Mouse (Mus musculus): ENCODE measurements around the gene Fam131c. TPM values are rescaled to one million over a fixed set of nuclear protein-coding genes. Genes with fewer than 3 reads are reported as not detected.

The Fam131c gene
- polyA plus RNA-seq (2015; fragmentation: Illumina TruSeq; extraction: RNeasy Lipid Tissue Mini Kit (QIAGEN cat#74804); ENCODE audit: low read depth, low replicate concordance) = 3.5 TPM

DNA sequence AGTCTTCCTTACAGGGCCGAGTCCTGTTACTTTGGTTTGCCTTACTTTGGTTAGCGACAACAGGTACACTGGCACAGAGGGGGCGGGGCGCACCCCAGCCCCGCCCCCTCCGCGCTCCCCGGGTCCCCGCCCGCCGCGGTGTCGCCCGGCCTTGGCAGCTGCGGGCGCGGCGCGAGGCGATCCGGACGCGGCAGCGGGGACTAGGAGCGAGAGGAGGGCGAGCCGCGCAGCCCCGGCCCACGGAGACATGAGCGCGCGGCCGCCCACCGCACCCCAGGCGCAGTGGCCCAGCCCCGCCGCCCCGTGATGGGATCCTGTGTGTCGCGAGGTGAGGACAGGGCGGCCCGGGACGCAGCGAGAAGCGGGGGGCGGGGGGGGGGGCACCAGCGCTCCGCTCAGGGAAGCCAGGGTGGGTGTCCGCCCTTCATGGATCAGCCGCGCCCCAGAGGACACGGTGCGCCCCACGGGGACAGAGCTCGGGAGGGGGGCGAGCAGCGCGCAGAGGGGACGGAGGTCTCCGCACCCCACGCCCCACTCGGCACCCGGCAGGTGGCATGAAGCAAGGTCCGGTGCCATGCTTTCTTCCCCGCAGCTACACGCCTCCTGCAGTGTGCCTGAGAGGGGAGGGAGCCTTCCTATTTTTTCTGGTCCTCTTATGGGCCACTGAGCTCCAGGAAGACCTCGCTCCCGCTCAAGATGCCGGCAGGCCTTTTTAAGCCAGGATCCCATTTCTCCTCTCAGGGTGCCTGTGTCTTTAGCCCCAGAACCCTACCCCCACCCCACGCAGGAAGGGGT lies at the start of gene Fam131c:
Fam131c (plus strand) TSS at position 224 of the 795 bp plus-strand sequence.

DNA sequence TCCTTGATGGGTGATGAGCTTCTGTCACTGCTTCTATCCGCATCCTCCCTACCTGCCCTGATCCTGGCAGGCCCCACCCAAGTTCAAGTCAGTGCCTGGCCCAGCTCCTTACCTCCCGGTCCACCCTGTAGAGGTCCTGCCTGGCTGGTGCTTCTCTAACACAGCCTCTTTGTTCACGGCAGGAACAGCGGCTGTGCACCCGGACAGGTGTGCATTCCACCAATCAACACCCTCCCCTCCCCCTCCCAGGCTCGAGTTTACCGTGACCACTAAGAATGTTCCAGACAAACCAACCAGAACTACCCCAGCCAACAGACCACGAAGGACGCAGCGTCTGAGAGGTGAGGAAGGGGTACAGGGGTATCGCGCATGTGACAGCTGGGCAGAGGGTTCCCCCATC lies 30.5 kb downstream of the Fam131c start, which contains the start of gene Clcnka:
Clcnka (minus strand) TSS at position 180 of the 400 bp plus-strand sequence.

DNA sequence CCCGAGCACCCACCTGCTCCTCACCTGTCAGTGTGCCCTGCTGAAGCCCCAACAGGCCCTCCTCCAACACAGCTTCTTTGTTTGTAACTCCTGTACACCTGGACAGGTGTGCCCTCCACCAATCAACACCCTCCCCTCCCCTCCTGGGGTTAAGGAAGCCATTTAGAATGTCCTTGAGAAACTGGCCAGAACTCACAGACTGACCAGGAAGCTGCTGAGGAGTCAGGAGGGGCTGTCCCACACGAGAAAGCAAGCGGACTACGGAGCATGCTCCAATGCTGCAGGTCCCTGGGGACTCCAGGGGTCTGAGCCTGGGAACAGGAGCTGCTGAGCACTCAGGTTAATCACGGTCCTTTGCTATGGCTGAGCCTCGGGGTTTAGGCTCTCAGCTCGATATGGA lies 47.9 kb downstream of the Fam131c start, which contains the start of gene Clcnkb:
Clcnkb (minus strand) TSS at position 91 of the 400 bp plus-strand sequence.

DNA sequence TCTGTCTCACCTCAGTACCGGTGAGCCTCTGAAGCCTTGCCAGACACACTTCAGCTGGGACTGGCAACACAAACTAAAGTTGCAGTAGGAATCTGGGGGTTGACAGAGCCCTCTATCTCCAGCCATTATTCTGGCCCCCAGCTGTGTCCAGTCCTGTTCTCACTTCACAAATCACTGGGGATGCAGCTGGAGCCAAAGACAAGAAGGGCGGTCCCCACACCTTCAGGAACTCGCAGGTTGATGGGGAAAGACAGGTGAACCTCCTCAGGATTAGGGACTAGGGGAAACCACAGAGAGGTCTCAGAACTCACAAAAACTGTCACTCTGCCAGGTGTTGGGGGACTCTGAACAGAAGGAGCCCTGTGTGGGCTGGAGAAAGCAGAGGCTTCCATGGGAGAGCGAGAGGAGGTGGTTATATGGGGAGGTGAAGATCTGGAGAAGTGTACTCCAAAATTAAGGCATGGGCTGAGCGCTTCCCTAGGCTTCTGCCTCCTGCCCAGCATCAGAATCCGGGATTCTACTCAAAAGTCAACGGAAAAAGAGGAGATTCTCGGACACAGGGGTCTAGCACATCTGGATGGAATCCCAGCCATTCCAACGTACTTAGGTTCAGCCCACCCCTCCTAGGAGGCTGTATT lies 52.3 kb downstream of the Fam131c start, which contains the start of gene Hspb7:
Hspb7 (plus strand) TSS at position 588 of the 638 bp plus-strand sequence.

Other genes starting within 250 kb of the Fam131c start
- gene Szrd1, start 228.4 kb upstream of the Fam131c start, polyA plus RNA-seq (2015; fragmentation: Illumina TruSeq; extraction: RNeasy Lipid Tissue Mini Kit (QIAGEN cat#74804); ENCODE audit: low read depth, low replicate concordance) = 29.3 TPM
- 14.1 TPM for gene Fbxo42, start 220.3 kb upstream of the Fam131c start, polyA plus RNA-seq (2015; fragmentation: Illumina TruSeq; extraction: RNeasy Lipid Tissue Mini Kit (QIAGEN cat#74804); ENCODE audit: low read depth, low replicate concordance)
- gene Rsg1, start 154.3 kb upstream of the Fam131c start, polyA plus RNA-seq (2015; fragmentation: Illumina TruSeq; extraction: RNeasy Lipid Tissue Mini Kit (QIAGEN cat#74804); ENCODE audit: low read depth, low replicate concordance) = 2.4 TPM
- gene Arhgef19, start 128.7 kb upstream of the Fam131c start, polyA plus RNA-seq (2015; fragmentation: Illumina TruSeq; extraction: RNeasy Lipid Tissue Mini Kit (QIAGEN cat#74804); ENCODE audit: low read depth, low replicate concordance) = 19.4 TPM
- 0.76 TPM for gene Epha2, start 67.0 kb upstream of the Fam131c start, polyA plus RNA-seq (2015; fragmentation: Illumina TruSeq; extraction: RNeasy Lipid Tissue Mini Kit (QIAGEN cat#74804); ENCODE audit: low read depth, low replicate concordance)
- gene Clcnka, start 30.5 kb downstream of the Fam131c start, polyA plus RNA-seq (2015; fragmentation: Illumina TruSeq; extraction: RNeasy Lipid Tissue Mini Kit (QIAGEN cat#74804); ENCODE audit: low read depth, low replicate concordance) = not detected
- gene Clcnkb, start 47.8 kb downstream of the Fam131c start, polyA plus RNA-seq (2015; fragmentation: Illumina TruSeq; extraction: RNeasy Lipid Tissue Mini Kit (QIAGEN cat#74804); ENCODE audit: low read depth, low replicate concordance) = not detected
- not detected for gene Hspb7, start 52.6 kb downstream of the Fam131c start, polyA plus RNA-seq (2015; fragmentation: Illumina TruSeq; extraction: RNeasy Lipid Tissue Mini Kit (QIAGEN cat#74804); ENCODE audit: low read depth, low replicate concordance)
- 8.2 TPM for gene Srarp, start 67.9 kb downstream of the Fam131c start, polyA plus RNA-seq (2015; fragmentation: Illumina TruSeq; extraction: RNeasy Lipid Tissue Mini Kit (QIAGEN cat#74804); ENCODE audit: low read depth, low replicate concordance)
- gene Zbtb17, start 76.4 kb downstream of the Fam131c start, polyA plus RNA-seq (2015; fragmentation: Illumina TruSeq; extraction: RNeasy Lipid Tissue Mini Kit (QIAGEN cat#74804); ENCODE audit: low read depth, low replicate concordance) = 28.4 TPM
- gene Spen, start 170.4 kb downstream of the Fam131c start, polyA plus RNA-seq (2015; fragmentation: Illumina TruSeq; extraction: RNeasy Lipid Tissue Mini Kit (QIAGEN cat#74804); ENCODE audit: low read depth, low replicate concordance) = 16.9 TPM
- gene Fblim1, start 237.9 kb downstream of the Fam131c start, polyA plus RNA-seq (2015; fragmentation: Illumina TruSeq; extraction: RNeasy Lipid Tissue Mini Kit (QIAGEN cat#74804); ENCODE audit: low read depth, low replicate concordance) = 1.2 TPM

All from brain, adult 10 weeks (tissue).